Mouse (Mus musculus) heart, embryonic 14.5 days (tissue): ENCODE measurements around the gene Slc13a4. TPM values are rescaled to one million over a fixed set of nuclear protein-coding genes. Genes with fewer than 3 reads are reported as not detected.
A peak's percentile ranks its signal among the peaks of the same experiment; 100 is the strongest.

ENCODE experiments used
- ATAC-seq: fragments of 200-750 bp; cut with Nextera tagmentation; 2 replicates; pipeline ENCODE4 v1.8.0; 2017; ENCODE audit warnings: low read depth, moderate TSS enrichment; ENCODE audit not compliant: insufficient number of reproducible peaks, insufficient read depth, low FRiP score
- H3K27ac ChIP-seq, 2 experiments: fragments of 200-500 bp in 1 of 2; fragments of 300-500 bp in 1 of 2; sonication (generic) in 1 of 2; replicated peaks in 1 of 2; 2 replicates each; pipeline ENCODE4 v1.5.1; 2012 to 2014; ENCODE audit warnings: low read depth in 2 of 2, low read length in 2 of 2, control low read depth in 1 of 2, mild to moderate bottlenecking in 1 of 2, mixed read lengths in 1 of 2; ENCODE audit not compliant: control insufficient read depth in 1 of 2, insufficient read depth in 1 of 2
- H3K27me3 ChIP-seq: fragments of 300-500 bp; sonication (generic); 2 replicates; pipeline ENCODE4 v1.6.1; 2014; ENCODE audit warnings: mild to moderate bottlenecking, low read length, control low read depth; ENCODE audit not compliant: control insufficient read depth, insufficient read depth
- H3K36me3 ChIP-seq: fragments of 300-500 bp; sonication (generic); 2 replicates; pipeline ENCODE4 v1.6.1; 2014; ENCODE audit warnings: mild to moderate bottlenecking, control low read depth, low read length, mixed read lengths; ENCODE audit not compliant: control insufficient read depth, insufficient read depth
- H3K4me1 ChIP-seq, 2 experiments: fragments of 200-500 bp in 1 of 2; fragments of 300-500 bp in 1 of 2; sonication (generic) in 1 of 2; 2 replicates each; pipeline ENCODE4 v1.6.1; 2012 to 2014; ENCODE audit warnings: low read length in 2 of 2, control low read depth in 1 of 2, mixed read lengths in 1 of 2; ENCODE audit not compliant: control insufficient read depth in 2 of 2, insufficient read depth in 2 of 2
- H3K4me2 ChIP-seq: fragments of 300-500 bp; sonication (generic); 2 replicates; pipeline ENCODE4 v1.6.1; 2014; ENCODE audit warnings: mild to moderate bottlenecking, low read length
- H3K4me3 ChIP-seq, 2 experiments: fragments of 200-500 bp in 1 of 2; fragments of 300-500 bp in 1 of 2; sonication (generic) in 1 of 2; 2 replicates each; pipeline ENCODE4 v1.5.1; 2012 to 2014; ENCODE audit warnings: low read length in 2 of 2, mild to moderate bottlenecking in 2 of 2, control low read depth in 1 of 2, low read depth in 1 of 2, moderate library complexity in 1 of 2; ENCODE audit not compliant: control insufficient read depth in 1 of 2, insufficient read depth in 1 of 2
- H3K9ac ChIP-seq: fragments of 300-500 bp; sonication (generic); 2 replicates; pipeline ENCODE4 v1.6.1; 2014; ENCODE audit warnings: mild to moderate bottlenecking, low read length
- H3K9me3 ChIP-seq: fragments of 300-500 bp; sonication (generic); 2 replicates; pipeline ENCODE4 v1.6.1; 2016; ENCODE audit warnings: low read length, control low read depth; ENCODE audit not compliant: control insufficient read depth
- WGBS: fragments of 180-500 bp; shearing (Covaris S2); extraction: QIAGEN DNeasy Blood & Tissue Kit; methylation state at CpG from one replicate; pipeline ENCODE4 v1.1.7; 2014; 5-methylcytosine and 5-hydroxymethylcytosine counted together
- polyA plus RNA-seq: library from polyadenylated mRNA; unstranded; fragments of >200 nt; fragmentation: Nextera tagmentation; extraction: Ambion mirVana; gene quantifications from 2 replicates; pipeline ENCODE4 v1.2.1, GENCODE M21; 2014

Gene Slc13a4
- 1.1 and 1.3 TPM in 2 replicates for polyA plus RNA-seq

DNA sequence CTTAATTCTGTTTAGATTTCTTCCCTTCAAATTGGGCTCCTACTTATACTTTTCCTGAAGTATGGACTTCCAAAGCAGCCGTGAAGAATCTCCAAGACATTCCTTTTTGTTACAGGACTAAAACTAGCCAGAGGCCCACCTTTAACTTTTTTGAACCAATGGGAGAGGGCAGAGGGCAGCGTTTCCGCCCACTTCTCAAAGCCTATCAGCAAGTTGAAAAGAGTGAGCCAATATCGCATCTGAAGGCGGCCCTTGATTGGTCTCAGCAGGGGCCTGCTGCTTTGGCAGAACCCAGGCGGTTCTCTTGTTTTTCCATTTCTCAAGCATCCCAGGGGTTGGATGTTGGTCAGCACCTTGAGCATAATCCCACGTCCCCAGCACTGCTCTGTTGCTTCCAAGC, at the start of gene Slc13a4:
Gene Slc13a4 (minus strand): TSS at position 95 of the 400 bp plus-strand sequence.
- H3K27ac ChIP-seq, result no peak within 1 kb of the TSS
- ATAC-seq, result no peak
- H3K4me2 ChIP-seq, result no peak within 1 kb of the TSS
- no peak within 1 kb of the TSS for H3K4me3 ChIP-seq
- H3K27me3 ChIP-seq, result no peaks in the 10 kb centered on the region
- 36% methylated on average over 7 of the region's 7 CpGs for WGBS
- no peaks in the 10 kb centered on the region for H3K36me3 ChIP-seq
- H3K9me3 ChIP-seq, result no peaks in the 10 kb centered on the region
- H3K9ac ChIP-seq, result no peak within 1 kb of the TSS
- H3K4me1 ChIP-seq, result peaks cover 0 to 8% of the 10 kb centered on the region in 2 experiments; a peak in 2 of 4 replicates

DNA sequence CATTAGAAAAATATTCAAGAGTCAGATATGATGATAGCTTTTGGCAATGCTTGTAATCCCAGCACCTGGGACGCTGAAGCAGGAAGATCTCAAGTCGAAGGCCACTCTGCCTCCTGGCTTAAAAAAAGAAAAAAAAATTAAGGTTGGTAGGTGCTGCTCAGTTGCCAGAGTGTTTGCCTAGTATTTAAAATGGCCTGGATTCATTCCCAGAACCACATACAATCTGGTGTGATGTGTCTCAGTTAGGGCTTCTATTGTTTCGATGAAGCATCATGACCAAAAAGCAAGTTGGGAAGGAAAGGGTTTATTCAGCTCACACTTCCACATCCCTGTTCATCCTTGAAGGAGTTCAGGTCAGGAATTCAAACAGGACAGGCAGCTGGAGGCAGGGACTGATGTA, 47.4 kb upstream of the Slc13a4 start:
- H3K27me3 ChIP-seq, result no peaks in the 10 kb centered on the region
- WGBS, result 95% methylated on average over 3 of the region's 3 CpGs

DNA sequence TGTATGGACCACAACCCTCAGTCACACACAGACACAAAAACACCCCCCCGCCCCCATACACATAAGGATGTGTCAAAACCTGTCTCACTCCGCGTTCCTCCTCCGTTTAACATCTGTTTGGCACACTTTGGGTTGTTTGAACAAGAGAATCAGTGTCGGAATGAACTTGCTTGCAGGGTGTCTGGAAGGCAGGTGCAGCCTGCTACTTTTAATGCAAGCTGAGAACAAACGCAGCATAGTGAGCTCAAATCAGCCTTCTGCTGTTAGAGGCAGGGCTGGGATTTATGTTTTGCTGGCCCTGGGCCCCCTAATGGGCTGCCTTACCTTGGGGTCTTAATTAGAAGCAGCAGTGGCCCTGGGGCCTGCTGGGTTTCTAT, 46.7 kb upstream of the Slc13a4 start:
- no peak overlapping the region for H3K27ac ChIP-seq
- H3K4me2 ChIP-seq, result no peak overlapping the region
- WGBS, result 44% methylated on average over 6 of the region's 6 CpGs
- H3K4me3 ChIP-seq, result no peak overlapping the region
- H3K27me3 ChIP-seq, result no peaks in the 10 kb centered on the region
- no peak for ATAC-seq
- H3K9ac ChIP-seq, result no peak overlapping the region
- H3K36me3 ChIP-seq, result no peaks in the 10 kb centered on the region
- peaks cover 5% of the 10 kb centered on the region for H3K9me3 ChIP-seq
- peaks cover 0 to 6% of the 10 kb centered on the region in 2 experiments; a peak in 3 of 4 replicates for H3K4me1 ChIP-seq

More for the DNA sequence above, 47.4 kb upstream of the Slc13a4 start:
- Histone ChIP-seq H3K27ac (no peak overlapping the region), H3K4me3 (no peak overlapping the region), H3K4me2 (no peak overlapping the region), H3K36me3 (no peaks in the 10 kb centered on the region), H3K9ac (no peak overlapping the region), H3K4me1 (peaks cover 0 to 6% of the 10 kb centered on the region in 2 experiments; a peak in 3 of 4 replicates), H3K9me3 (peaks cover 5% of the 10 kb centered on the region)
- ATAC-seq, result no peak

DNA sequence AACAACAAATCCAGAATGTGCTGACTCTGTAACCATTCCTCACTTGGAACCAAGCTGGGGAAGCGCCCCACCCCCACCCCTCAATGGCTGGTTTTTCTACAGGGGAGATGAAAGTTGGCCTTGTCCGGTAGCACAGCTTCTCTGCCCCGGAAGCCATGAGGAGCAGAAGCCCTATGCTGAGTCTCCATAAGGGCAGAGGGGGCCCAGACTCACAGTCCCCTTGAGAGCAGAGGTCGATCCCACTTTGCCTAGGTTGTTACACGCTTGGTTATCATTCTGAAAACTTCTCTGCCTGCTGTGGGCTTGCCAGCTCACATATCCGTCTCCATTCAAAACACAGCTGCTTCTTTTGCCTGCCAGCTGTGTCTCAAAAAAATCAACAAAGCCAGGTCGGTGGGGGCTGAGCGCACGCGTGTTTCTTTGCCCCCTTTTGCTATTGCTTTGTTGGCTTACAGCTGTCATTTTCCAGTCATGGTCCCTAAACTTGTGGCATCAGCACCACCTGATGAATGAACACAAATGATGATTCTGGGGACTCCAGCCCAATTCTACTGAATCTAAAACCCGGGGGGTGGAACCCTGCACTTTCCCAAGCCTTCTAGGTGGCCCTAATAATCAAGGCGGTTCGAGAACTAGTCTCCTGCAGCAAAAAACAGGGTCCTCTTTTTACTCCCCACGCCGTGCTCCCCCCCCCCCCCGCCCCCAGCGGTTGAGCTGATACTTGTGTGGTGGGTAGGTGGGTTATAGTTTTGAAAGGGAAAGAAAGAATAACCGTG, 46.1 kb upstream of the Slc13a4 start:
- peak overlapping the region; percentile 4; the same call in 1 of the 2 replicates for H3K4me2 ChIP-seq
- ATAC-seq, result 0 out of 2 replicates have a peak, but pooled peaks have one; percentile 35
- no peak overlapping the region for H3K9ac ChIP-seq

DNA sequence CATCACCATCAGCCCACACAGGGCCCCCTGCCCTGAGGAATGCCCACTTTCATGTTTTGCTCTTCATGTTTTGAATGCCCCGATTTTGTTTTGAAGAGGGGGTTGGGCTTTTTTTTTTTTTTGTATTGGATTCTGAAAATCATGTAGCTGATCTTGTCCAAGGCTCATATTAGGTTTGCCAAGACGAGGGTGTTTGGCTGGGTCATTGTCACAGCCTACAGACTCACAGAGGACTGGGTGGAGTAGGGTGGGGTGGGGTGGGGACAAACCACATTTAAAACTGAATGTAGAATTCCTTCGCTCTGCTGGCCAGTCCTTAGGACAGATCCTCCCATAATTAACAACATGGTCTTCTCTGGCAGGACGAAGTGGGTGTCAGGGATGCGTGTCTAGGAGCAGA, 45.5 kb upstream of the Slc13a4 start:
- no peak overlapping the region for H3K4me2 ChIP-seq
- H3K4me3 ChIP-seq, result no peak overlapping the region
- no peaks in the 10 kb centered on the region for H3K27me3 ChIP-seq
- H3K27ac ChIP-seq, result no peak overlapping the region
- WGBS, result 65% methylated on average over 5 of the region's 5 CpGs
- no peaks in the 10 kb centered on the region for H3K36me3 ChIP-seq
- no peak overlapping the region for H3K9ac ChIP-seq
- ATAC-seq, result no peak
- no peaks in the 10 kb centered on the region for H3K9me3 ChIP-seq
- H3K4me1 ChIP-seq, result peaks cover 0 to 6% of the 10 kb centered on the region in 2 experiments; a peak in 3 of 4 replicates

More for the DNA sequence above, 46.1 kb upstream of the Slc13a4 start:
- H3K27me3 ChIP-seq, result no peaks in the 10 kb centered on the region
- peaks cover 2% of the 10 kb centered on the region for H3K9me3 ChIP-seq
- WGBS, result 28% methylated on average over 16 of the region's 18 CpGs
- peaks cover 0 to 6% of the 10 kb centered on the region in 2 experiments; a peak in 3 of 4 replicates for H3K4me1 ChIP-seq
- no peak overlapping the region for H3K27ac ChIP-seq
- H3K36me3 ChIP-seq, result no peaks in the 10 kb centered on the region
- H3K4me3 ChIP-seq, result no peak overlapping the region

DNA sequence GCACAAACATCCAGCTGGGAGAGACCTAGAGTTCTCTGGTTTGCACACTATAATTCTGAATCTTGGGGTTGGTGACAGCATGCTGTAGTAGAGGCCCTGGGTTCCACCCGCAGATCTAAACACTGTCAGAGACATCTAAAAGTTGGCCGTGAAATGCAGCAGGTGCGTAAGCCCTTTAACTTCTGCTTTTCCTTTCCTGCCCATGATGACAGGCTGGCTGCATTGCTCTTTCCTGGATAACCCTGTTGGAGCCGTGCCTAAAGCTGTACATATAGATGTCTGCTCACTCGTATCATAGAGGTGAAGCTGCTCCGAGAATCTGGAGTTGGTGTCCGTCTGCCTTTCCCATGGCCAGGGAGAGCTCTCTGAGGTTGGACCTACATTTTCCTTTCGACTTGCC, 44.9 kb upstream of the Slc13a4 start:
- Histone ChIP-seq H3K4me1 (peaks cover 0 to 6% of the 10 kb centered on the region in 2 experiments; a peak in 3 of 4 replicates), H3K36me3 (no peaks in the 10 kb centered on the region), H3K4me2 (no peak overlapping the region), H3K27me3 (no peaks in the 10 kb centered on the region), H3K4me3 (no peak overlapping the region), H3K27ac (no peak overlapping the region), H3K9me3 (no peaks in the 10 kb centered on the region), H3K9ac (no peak overlapping the region)
- 63% methylated on average over 8 of the region's 8 CpGs for WGBS
- no peak for ATAC-seq

DNA sequence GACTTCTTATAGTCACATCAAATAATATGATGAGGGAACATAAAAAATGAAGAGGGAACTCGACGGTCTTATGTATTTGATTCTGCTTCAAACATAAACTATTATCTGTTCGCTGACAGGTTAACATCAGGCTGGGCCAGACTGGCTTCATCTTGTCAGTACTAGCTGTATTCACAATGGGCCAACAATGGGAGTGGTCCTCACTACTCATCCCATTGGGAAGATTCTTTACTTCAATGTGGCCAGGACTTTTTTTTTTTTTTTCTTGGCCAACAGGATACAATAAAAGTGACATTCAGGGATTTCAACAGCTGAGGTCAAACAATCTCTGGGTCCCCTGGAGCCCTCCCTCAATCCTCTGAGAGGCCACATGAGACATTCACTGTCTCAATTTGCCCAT, 43.9 kb upstream of the Slc13a4 start:
- Histone ChIP-seq H3K9ac (no peak overlapping the region), H3K4me1 (peaks cover 0 to 6% of the 10 kb centered on the region in 2 experiments; a peak in 3 of 4 replicates), H3K4me2 (no peak overlapping the region), H3K36me3 (no peaks in the 10 kb centered on the region), H3K27me3 (no peaks in the 10 kb centered on the region), H3K27ac (no peak overlapping the region), H3K9me3 (no peaks in the 10 kb centered on the region), H3K4me3 (no peak overlapping the region)
- 84% methylated on average over 3 of the region's 3 CpGs for WGBS
- no peak for ATAC-seq
